Mouse (Mus musculus): Measurements from ENCODE around the gene Kifc3.

GRCm38 (mm10) chr8:95243853-95244252 lies 41.2 kb upstream of the Kifc3 start:
- no peak for TF ChIP-seq CTCF (IDR thresholded peaks at IDR 0.05; ENCODE audit: borderline replicate concordance, extremely low read depth, insufficient read depth, insufficient read length)
- TF ChIP-seq POLR2A (IDR thresholded peaks at IDR 0.05; ENCODE audit: borderline replicate concordance, extremely low read depth, insufficient read depth, insufficient read length, poor library complexity, severe bottlenecking): no peak
